Mouse (Mus musculus) bone marrow macrophage, adult 2 months (primary cell): ENCODE data around the gene Rufy3.

Source experiments
- CTCF ChIP-seq: IDR thresholded peaks from 2 replicates; pipeline ENCODE4 v1.5.1; 2012; ENCODE audit warnings: low read depth, mild to moderate bottlenecking, low read length, moderate library complexity
- POLR2A ChIP-seq: IDR thresholded peaks from 2 replicates; pipeline ENCODE4 v1.6.1; 2012; ENCODE audit warnings: mild to moderate bottlenecking, low read depth, low read length, borderline replicate concordance

DNA sequence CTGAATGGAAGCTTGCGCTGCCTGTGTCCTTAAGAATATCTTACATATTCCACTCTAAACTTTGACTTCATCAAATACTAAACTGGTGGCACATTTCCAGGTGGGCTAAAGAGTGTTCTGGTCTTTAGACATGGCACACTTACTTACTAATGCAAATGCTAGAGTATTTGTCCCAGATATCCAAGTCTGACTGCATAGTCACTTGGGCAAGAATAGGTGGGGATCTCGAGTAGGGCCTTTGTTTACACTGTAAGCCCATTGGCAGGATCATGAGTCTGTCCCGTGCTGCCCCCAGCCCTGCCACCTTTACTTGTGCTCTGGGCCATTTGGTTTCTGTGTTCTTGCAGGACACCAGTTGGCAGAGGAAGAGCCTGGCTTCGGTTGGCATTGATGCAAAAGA lies 52.1 kb downstream of the Rufy3 start:
- no peak for TF ChIP-seq CTCF
- TF ChIP-seq POLR2A: no peak
